Mouse (Mus musculus): ENCODE data around the gene Mogat2. TPM values are rescaled to one million over a fixed set of nuclear protein-coding genes. Genes with fewer than 3 reads are reported as not detected.
A peak's percentile ranks its signal among the peaks of the same experiment; 100 is the strongest.

Mogat2 gene
- 0.27 and 0.55 TPM in 2 replicates for polyA plus RNA-seq (2015; fragmentation: Nextera tagmentation; extraction: Ambion mirVana)

DNA sequence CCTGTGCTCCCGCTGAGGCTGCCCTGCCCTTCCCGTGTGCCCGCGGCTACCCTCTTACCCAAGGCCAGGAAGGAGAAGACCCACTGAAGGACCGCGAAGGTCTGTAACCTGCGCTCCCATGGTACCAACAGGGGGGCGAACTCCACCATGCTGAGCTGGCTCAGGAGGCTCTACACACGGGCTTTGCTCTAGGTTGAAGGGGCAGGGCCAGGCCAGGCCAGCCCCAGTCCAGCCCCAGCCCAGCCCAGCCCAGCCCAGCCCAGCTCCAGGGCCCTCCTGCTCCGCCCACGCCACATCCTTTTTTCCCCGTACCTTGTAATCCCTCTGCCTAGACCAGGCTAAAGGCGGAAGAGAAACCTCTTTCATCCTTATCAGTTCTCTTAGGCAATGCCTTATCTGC lies at the start of gene Mogat2:
Gene Mogat2, minus strand, starts transcription at position 203 of the 400 bp plus-strand sequence.
- Histone ChIP-seq H3K9me3 (ENCODE audit: low read length) (no peaks in the 10 kb centered on the region), H3K27ac (ENCODE audit: low read length) (no peak within 1 kb of the TSS), H3K4me3 (ENCODE audit: low read depth, low read length) (no peak within 1 kb of the TSS), H3K4me2 (replicated peaks; ENCODE audit: low read depth, low read length) (peak within 1 kb of the TSS; percentile 43), H3K27me3 (replicated peaks; ENCODE audit: insufficient read depth, low read length) (no peaks in the 10 kb centered on the region), H3K4me1 (ENCODE audit: insufficient read depth, low read depth, low read length) (no peaks in the 10 kb centered on the region; the same call in 1 of the 2 replicates), H3K9ac (replicated peaks; ENCODE audit: low read depth) (no peak within 1 kb of the TSS), H3K36me3 (ENCODE audit: insufficient read depth, low read length) (no peaks in the 10 kb centered on the region)
- ATAC-seq (peak; percentile 89), DNase-seq (ENCODE audit: low spot score) (peak; percentile 61)
- 1% methylated on average over 11 of the region's 13 CpGs for WGBS
- TF ChIP-seq EP300 (IDR thresholded peaks at IDR 0.05): no peak
- no peak for TF ChIP-seq CTCF (IDR thresholded peaks at IDR 0.05)

DNA sequence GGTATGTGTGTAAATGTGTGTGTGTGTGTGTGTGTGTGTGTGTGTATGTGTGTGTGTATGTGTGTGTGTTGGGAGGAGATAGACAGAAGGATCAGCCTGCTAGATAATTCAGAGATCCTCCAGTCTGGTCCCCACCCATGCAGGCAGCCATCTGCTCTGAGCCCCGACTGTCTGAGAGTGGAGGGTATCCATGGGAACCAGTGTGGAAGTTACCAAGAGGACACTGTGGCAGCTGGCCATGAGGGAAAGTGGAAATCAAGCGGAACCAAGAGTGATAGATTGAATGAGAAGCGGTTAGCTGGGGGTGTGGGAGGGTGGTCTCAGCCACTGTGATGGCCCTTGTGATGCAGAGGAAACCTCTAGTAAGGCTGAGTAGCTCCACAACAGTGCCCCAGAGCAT lies 48.9 kb upstream of the Mogat2 start:
- Histone ChIP-seq H3K4me2 (replicated peaks; ENCODE audit: low read depth, low read length) (no peak overlapping the region), H3K4me3 (ENCODE audit: low read depth, low read length) (no peak overlapping the region), H3K4me1 (ENCODE audit: insufficient read depth, low read depth, low read length) (peaks cover 5% of the 10 kb centered on the region; the same call in 1 of the 2 replicates), H3K36me3 (ENCODE audit: insufficient read depth, low read length) (no peaks in the 10 kb centered on the region), H3K27ac (ENCODE audit: low read length) (no peak overlapping the region), H3K9ac (replicated peaks; ENCODE audit: low read depth) (no peak overlapping the region), H3K9me3 (ENCODE audit: low read length) (no peaks in the 10 kb centered on the region), H3K27me3 (replicated peaks; ENCODE audit: insufficient read depth, low read length) (no peaks in the 10 kb centered on the region)
- WGBS: 58% methylated on average over 3 of the region's 3 CpGs
- DNase-seq (ENCODE audit: low spot score) (no peak), ATAC-seq (no peak)
- no peak for TF ChIP-seq EP300 (IDR thresholded peaks at IDR 0.05)
- TF ChIP-seq CTCF (IDR thresholded peaks at IDR 0.05): no peak

DNA sequence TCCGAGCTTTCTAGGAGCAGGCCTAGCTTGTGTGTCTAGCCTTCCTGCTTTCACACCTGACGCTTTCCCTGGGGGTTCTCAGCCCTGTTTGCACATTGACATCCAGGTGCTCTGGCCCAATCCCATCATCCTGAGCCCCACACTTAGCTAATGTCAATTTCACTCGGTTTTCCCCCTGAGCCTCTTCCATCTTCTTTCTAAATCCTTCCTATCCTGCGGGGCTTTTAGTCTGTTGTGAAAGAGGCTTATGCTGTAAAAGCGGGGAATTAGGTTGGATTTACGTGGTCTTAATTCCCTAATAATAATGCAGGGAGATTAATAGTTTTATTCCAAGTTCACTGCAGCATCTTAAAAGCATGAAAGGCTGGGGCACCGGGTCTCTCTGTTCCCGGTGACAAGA lies 41.2 kb upstream of the Mogat2 start:
- H3K4me1 ChIP-seq (ENCODE audit: insufficient read depth, low read depth, low read length): no peaks in the 10 kb centered on the region; the same call in 1 of the 2 replicates
- ATAC-seq (no peak), DNase-seq (ENCODE audit: low spot score) (no peak)
- H3K9ac ChIP-seq (replicated peaks; ENCODE audit: low read depth): no peak overlapping the region
- no peak overlapping the region for H3K4me2 ChIP-seq (replicated peaks; ENCODE audit: low read depth, low read length)
- TF ChIP-seq EP300 (IDR thresholded peaks at IDR 0.05) (no peak), CTCF (IDR thresholded peaks at IDR 0.05) (no peak)
- no peaks in the 10 kb centered on the region for H3K36me3 ChIP-seq (ENCODE audit: insufficient read depth, low read length)
- no peaks in the 10 kb centered on the region for H3K27me3 ChIP-seq (replicated peaks; ENCODE audit: insufficient read depth, low read length)
- 75% methylated on average over 8 of the region's 8 CpGs for WGBS
- H3K4me3 ChIP-seq (ENCODE audit: low read depth, low read length): no peak overlapping the region
- H3K27ac ChIP-seq (ENCODE audit: low read length): no peak overlapping the region
- no peaks in the 10 kb centered on the region for H3K9me3 ChIP-seq (ENCODE audit: low read length)

DNA sequence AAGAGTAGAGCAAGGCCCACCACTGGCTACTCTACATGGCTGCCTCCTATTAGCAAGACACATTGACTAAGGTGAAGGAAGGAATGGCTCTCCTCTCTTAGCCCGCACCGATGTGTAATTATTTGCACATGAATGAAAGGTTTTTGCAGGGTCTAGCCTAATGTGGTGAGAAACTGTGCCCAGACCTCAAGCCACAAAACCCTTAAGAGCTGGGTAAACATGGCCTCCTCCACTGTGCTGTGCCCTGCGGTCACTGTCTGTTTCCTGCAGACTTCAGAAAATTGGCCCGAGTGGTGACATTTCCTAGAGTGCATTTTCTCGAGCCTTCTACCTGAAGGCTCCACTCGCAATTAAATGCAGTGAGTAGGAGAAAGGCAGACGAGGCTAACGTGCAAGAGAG lies 39.9 kb upstream of the Mogat2 start:
- H3K27me3 ChIP-seq (replicated peaks; ENCODE audit: insufficient read depth, low read length): no peaks in the 10 kb centered on the region
- TF ChIP-seq EP300 (IDR thresholded peaks at IDR 0.05) (no peak), CTCF (IDR thresholded peaks at IDR 0.05) (no peak)
- H3K36me3 ChIP-seq (ENCODE audit: insufficient read depth, low read length): no peaks in the 10 kb centered on the region
- no peak overlapping the region for H3K27ac ChIP-seq (ENCODE audit: low read length)
- DNase-seq (ENCODE audit: low spot score) (no peak), ATAC-seq (no peak)
- H3K9ac ChIP-seq (replicated peaks; ENCODE audit: low read depth): no peak overlapping the region
- no peaks in the 10 kb centered on the region for H3K9me3 ChIP-seq (ENCODE audit: low read length)
- no peak overlapping the region for H3K4me2 ChIP-seq (replicated peaks; ENCODE audit: low read depth, low read length)
- H3K4me1 ChIP-seq (ENCODE audit: insufficient read depth, low read depth, low read length): no peaks in the 10 kb centered on the region; the same call in 1 of the 2 replicates
- 52% methylated on average over 8 of the region's 8 CpGs for WGBS
- no peak overlapping the region for H3K4me3 ChIP-seq (ENCODE audit: low read depth, low read length)

DNA sequence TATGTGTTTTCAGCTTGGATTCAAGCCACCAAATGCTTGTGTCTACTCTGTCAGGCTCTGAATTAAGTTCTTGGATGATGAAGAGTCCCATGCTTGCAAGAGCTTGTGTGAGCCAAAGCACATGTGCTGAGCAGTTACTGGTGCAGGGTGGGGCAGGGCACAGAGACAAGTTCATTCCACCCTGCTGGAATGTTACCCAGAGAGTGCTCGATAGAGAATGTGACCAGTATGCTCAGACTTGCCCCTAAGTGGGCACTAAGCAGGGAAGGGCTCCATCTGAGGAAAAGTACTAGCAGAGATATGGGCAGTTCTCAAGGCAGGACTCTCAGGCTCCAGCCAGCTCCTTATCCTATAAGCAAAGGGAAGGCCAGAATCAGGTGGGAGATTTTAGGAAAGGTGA lies 38.3 kb upstream of the Mogat2 start:
- Histone ChIP-seq H3K36me3 (ENCODE audit: insufficient read depth, low read length) (no peaks in the 10 kb centered on the region), H3K4me3 (ENCODE audit: low read depth, low read length) (no peak overlapping the region), H3K9ac (replicated peaks; ENCODE audit: low read depth) (no peak overlapping the region), H3K4me1 (ENCODE audit: insufficient read depth, low read depth, low read length) (no peaks in the 10 kb centered on the region; the same call in 1 of the 2 replicates), H3K27me3 (replicated peaks; ENCODE audit: insufficient read depth, low read length) (no peaks in the 10 kb centered on the region), H3K4me2 (replicated peaks; ENCODE audit: low read depth, low read length) (no peak overlapping the region), H3K27ac (ENCODE audit: low read length) (peak overlapping the region; percentile 51), H3K9me3 (ENCODE audit: low read length) (no peaks in the 10 kb centered on the region)
- TF ChIP-seq EP300 (IDR thresholded peaks at IDR 0.05) (peak; percentile 80), CTCF (IDR thresholded peaks at IDR 0.05) (no peak)
- ATAC-seq (peak; percentile 96), DNase-seq (ENCODE audit: low spot score) (peak; percentile 62)
- 48% methylated on average over 1 of the region's 1 CpGs for WGBS

DNA sequence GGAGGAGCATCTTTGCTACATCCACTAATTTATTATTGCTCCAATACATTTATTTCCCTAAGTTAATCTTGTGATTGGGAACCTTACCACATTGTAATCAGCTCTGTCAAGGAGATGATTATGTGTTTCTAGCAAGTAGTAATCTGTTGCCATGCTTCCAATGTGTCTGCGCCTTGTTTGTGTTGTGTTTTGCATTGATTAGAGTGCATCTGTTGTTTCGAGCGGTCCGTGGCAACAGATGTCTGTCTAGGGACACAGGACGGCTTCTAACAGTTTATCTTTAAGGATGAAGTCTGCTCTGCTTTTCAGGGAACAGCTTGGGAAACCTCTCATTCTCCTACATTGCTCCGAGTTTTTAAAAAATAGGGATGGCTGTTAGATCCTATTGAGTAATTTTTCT lies 36.7 kb upstream of the Mogat2 start:
- no peak overlapping the region for H3K9ac ChIP-seq (replicated peaks; ENCODE audit: low read depth)
- no peak overlapping the region for H3K27ac ChIP-seq (ENCODE audit: low read length)
- peaks cover 3% of the 10 kb centered on the region; the same call in 1 of the 2 replicates for H3K4me1 ChIP-seq (ENCODE audit: insufficient read depth, low read depth, low read length)
- no peaks in the 10 kb centered on the region for H3K27me3 ChIP-seq (replicated peaks; ENCODE audit: insufficient read depth, low read length)
- ATAC-seq: no peak
- DNase-seq (ENCODE audit: low spot score): no peak
- no peaks in the 10 kb centered on the region for H3K36me3 ChIP-seq (ENCODE audit: insufficient read depth, low read length)
- no peak overlapping the region for H3K4me2 ChIP-seq (replicated peaks; ENCODE audit: low read depth, low read length)
- TF ChIP-seq EP300 (IDR thresholded peaks at IDR 0.05) (no peak), CTCF (IDR thresholded peaks at IDR 0.05) (no peak)
- WGBS: 64% methylated on average over 6 of the region's 6 CpGs
- no peak overlapping the region for H3K4me3 ChIP-seq (ENCODE audit: low read depth, low read length)
- no peaks in the 10 kb centered on the region for H3K9me3 ChIP-seq (ENCODE audit: low read length)

DNA sequence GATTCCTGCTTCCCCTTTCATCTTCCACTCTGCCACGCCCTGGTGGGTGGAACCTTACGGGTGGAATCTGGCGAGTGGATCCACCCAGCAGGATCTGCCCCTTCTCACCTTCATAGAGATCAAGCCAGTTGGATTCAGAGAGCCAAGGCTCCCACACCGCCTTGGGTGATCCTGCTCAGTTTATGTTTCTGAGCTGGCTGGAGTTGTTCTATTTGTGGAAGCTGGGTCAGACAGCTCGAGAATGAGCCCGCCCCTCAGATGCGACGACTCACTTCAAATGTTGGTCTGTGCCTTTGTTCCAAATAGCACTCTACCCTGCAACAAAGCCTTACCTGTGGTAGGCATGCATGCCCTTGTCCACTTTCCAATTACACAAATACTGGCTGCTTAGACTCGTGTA lies 33.2 kb upstream of the Mogat2 start:
- H3K4me2 ChIP-seq (replicated peaks; ENCODE audit: low read depth, low read length): peak overlapping the region; percentile 8; the same call in 1 of the 2 replicates
- no peak for ATAC-seq
- no peaks in the 10 kb centered on the region for H3K9me3 ChIP-seq (ENCODE audit: low read length)
- no peak overlapping the region for H3K4me3 ChIP-seq (ENCODE audit: low read depth, low read length)
- DNase-seq (ENCODE audit: low spot score): peak; percentile 10
- H3K4me1 ChIP-seq (ENCODE audit: insufficient read depth, low read depth, low read length): peaks cover 12% of the 10 kb centered on the region; the same call in 1 of the 2 replicates
- no peaks in the 10 kb centered on the region for H3K36me3 ChIP-seq (ENCODE audit: insufficient read depth, low read length)
- H3K27ac ChIP-seq (ENCODE audit: low read length): no peak overlapping the region
- WGBS: 31% methylated on average over 9 of the region's 9 CpGs
- H3K27me3 ChIP-seq (replicated peaks; ENCODE audit: insufficient read depth, low read length): peaks cover 22% of the 10 kb centered on the region; the same call in 1 of the 2 replicates
- TF ChIP-seq EP300 (IDR thresholded peaks at IDR 0.05): no peak
- no peak for TF ChIP-seq CTCF (IDR thresholded peaks at IDR 0.05)
- H3K9ac ChIP-seq (replicated peaks; ENCODE audit: low read depth): no peak overlapping the region
